Mouse (Mus musculus): ENCODE results near the gene Tmem211. TPM values are rescaled to one million over a fixed set of nuclear protein-coding genes. Genes with fewer than 3 reads are reported as not detected.
A peak's percentile ranks its signal among the peaks of the same experiment; 100 is the strongest.

Tmem211 gene
- not detected in 2 replicates for polyA plus RNA-seq (2011; ENCODE audit: insufficient read depth, insufficient read length, low replicate concordance, missing spikeins)

- H3K4me3 ChIP-seq (replicated peaks; ENCODE audit: control insufficient read depth, low read depth, low read length) = no peak within 1 kb of the TSS
- no peak for TF ChIP-seq POLR2A (IDR thresholded peaks at IDR 0.05; ENCODE audit: borderline replicate concordance, control insufficient read depth, low read depth, low read length)
- TF ChIP-seq CTCF (IDR thresholded peaks at IDR 0.05; ENCODE audit: control insufficient read depth, insufficient read depth, low read length) = peak; percentile 78
- no peak within 1 kb of the TSS for H3K27ac ChIP-seq (ENCODE audit: control insufficient read depth, insufficient read depth, low read depth, low read length, poor library complexity)
- H3K4me1 ChIP-seq (ENCODE audit: control insufficient read depth, insufficient read depth, low read length) = no peaks in the 10 kb centered on the region
- under 1% methylated on average over 13 of the region's 13 CpGs for WGBS
Measured at GRCm38 (mm10) chr5:113226632-113227102, at the start of gene Tmem211. Gene Tmem211, plus strand, starts transcription at chr5:113226909.

GRCm38 (mm10) chr5:113179451-113179842 lies 47.3 kb upstream of the Tmem211 start:
- WGBS = 56% methylated on average over 3 of the region's 9 CpGs
- Histone ChIP-seq H3K4me3 (replicated peaks; ENCODE audit: control insufficient read depth, low read depth, low read length) (no peak overlapping the region), H3K27ac (ENCODE audit: control insufficient read depth, insufficient read depth, low read depth, low read length, poor library complexity) (no peak overlapping the region), H3K4me1 (ENCODE audit: control insufficient read depth, insufficient read depth, low read length) (no peaks in the 10 kb centered on the region)
- TF ChIP-seq POLR2A (IDR thresholded peaks at IDR 0.05; ENCODE audit: borderline replicate concordance, control insufficient read depth, low read depth, low read length) (no peak), CTCF (IDR thresholded peaks at IDR 0.05; ENCODE audit: control insufficient read depth, insufficient read depth, low read length) (no peak)

- H3K4me3 ChIP-seq (replicated peaks; ENCODE audit: control insufficient read depth, low read depth, low read length) = peak overlapping the region; percentile 8
- no peak overlapping the region for H3K27ac ChIP-seq (ENCODE audit: control insufficient read depth, insufficient read depth, low read depth, low read length, poor library complexity)
- TF ChIP-seq POLR2A (IDR thresholded peaks at IDR 0.05; ENCODE audit: borderline replicate concordance, control insufficient read depth, low read depth, low read length) = no peak
- peak; percentile 79 for TF ChIP-seq CTCF (IDR thresholded peaks at IDR 0.05; ENCODE audit: control insufficient read depth, insufficient read depth, low read length)
- 8% methylated on average over 30 of the region's 30 CpGs for WGBS
- H3K4me1 ChIP-seq (ENCODE audit: control insufficient read depth, insufficient read depth, low read length) = no peaks in the 10 kb centered on the region
Measured at GRCm38 (mm10) chr5:113179843-113180682, 46.6 kb upstream of the Tmem211 start.

- no peak for TF ChIP-seq CTCF (IDR thresholded peaks at IDR 0.05; ENCODE audit: control insufficient read depth, insufficient read depth, low read length)
- no peak for TF ChIP-seq POLR2A (IDR thresholded peaks at IDR 0.05; ENCODE audit: borderline replicate concordance, control insufficient read depth, low read depth, low read length)
- Histone ChIP-seq H3K4me3 (replicated peaks; ENCODE audit: control insufficient read depth, low read depth, low read length) (no peak overlapping the region), H3K27ac (ENCODE audit: control insufficient read depth, insufficient read depth, low read depth, low read length, poor library complexity) (no peak overlapping the region), H3K4me1 (ENCODE audit: control insufficient read depth, insufficient read depth, low read length) (no peaks in the 10 kb centered on the region)
- 67% methylated on average over 15 of the region's 15 CpGs for WGBS
Measured at GRCm38 (mm10) chr5:113180755-113181154, 46.0 kb upstream of the Tmem211 start.

- H3K27ac ChIP-seq (ENCODE audit: control insufficient read depth, insufficient read depth, low read depth, low read length, poor library complexity) = no peak overlapping the region
Measured at GRCm38 (mm10) chr5:113181441-113181840, 45.3 kb upstream of the Tmem211 start.

GRCm38 (mm10) chr5:113190558-113190957 lies 36.2 kb upstream of the Tmem211 start:
- no peak overlapping the region for H3K4me3 ChIP-seq (replicated peaks; ENCODE audit: control insufficient read depth, low read depth, low read length)
- WGBS = 75% methylated on average over 14 of the region's 14 CpGs
- H3K4me1 ChIP-seq (ENCODE audit: control insufficient read depth, insufficient read depth, low read length) = no peaks in the 10 kb centered on the region; the same call in 1 of the 2 replicates
- no peak overlapping the region for H3K27ac ChIP-seq (ENCODE audit: control insufficient read depth, insufficient read depth, low read depth, low read length, poor library complexity)
- no peak for TF ChIP-seq POLR2A (IDR thresholded peaks at IDR 0.05; ENCODE audit: borderline replicate concordance, control insufficient read depth, low read depth, low read length)
- no peak for TF ChIP-seq CTCF (IDR thresholded peaks at IDR 0.05; ENCODE audit: control insufficient read depth, insufficient read depth, low read length)

More at GRCm38 (mm10) chr5:113181441-113181840, 45.3 kb upstream of the Tmem211 start:
- TF ChIP-seq CTCF (IDR thresholded peaks at IDR 0.05; ENCODE audit: control insufficient read depth, insufficient read depth, low read length) = no peak
- no peak for TF ChIP-seq POLR2A (IDR thresholded peaks at IDR 0.05; ENCODE audit: borderline replicate concordance, control insufficient read depth, low read depth, low read length)
- H3K4me3 ChIP-seq (replicated peaks; ENCODE audit: control insufficient read depth, low read depth, low read length) = no peak overlapping the region
- WGBS = 25% methylated on average over 6 of the region's 6 CpGs
- H3K4me1 ChIP-seq (ENCODE audit: control insufficient read depth, insufficient read depth, low read length) = no peaks in the 10 kb centered on the region

- no peaks in the 10 kb centered on the region; the same call in 1 of the 2 replicates for H3K4me1 ChIP-seq (ENCODE audit: control insufficient read depth, insufficient read depth, low read length)
Measured at GRCm38 (mm10) chr5:113191901-113192300, 34.8 kb upstream of the Tmem211 start.

GRCm38 (mm10) chr5:113193762-113194161 lies 32.9 kb upstream of the Tmem211 start:
- Histone ChIP-seq H3K27ac (ENCODE audit: control insufficient read depth, insufficient read depth, low read depth, low read length, poor library complexity) (no peak overlapping the region), H3K4me3 (replicated peaks; ENCODE audit: control insufficient read depth, low read depth, low read length) (no peak overlapping the region), H3K4me1 (ENCODE audit: control insufficient read depth, insufficient read depth, low read length) (no peaks in the 10 kb centered on the region; the same call in 1 of the 2 replicates)
- TF ChIP-seq POLR2A (IDR thresholded peaks at IDR 0.05; ENCODE audit: borderline replicate concordance, control insufficient read depth, low read depth, low read length) = no peak
- no peak for TF ChIP-seq CTCF (IDR thresholded peaks at IDR 0.05; ENCODE audit: control insufficient read depth, insufficient read depth, low read length)
- 89% methylated on average over 18 of the region's 18 CpGs for WGBS

More at GRCm38 (mm10) chr5:113191901-113192300, 34.8 kb upstream of the Tmem211 start:
- TF ChIP-seq POLR2A (IDR thresholded peaks at IDR 0.05; ENCODE audit: borderline replicate concordance, control insufficient read depth, low read depth, low read length) = no peak
- TF ChIP-seq CTCF (IDR thresholded peaks at IDR 0.05; ENCODE audit: control insufficient read depth, insufficient read depth, low read length) = no peak
- WGBS = 88% methylated on average over 14 of the region's 14 CpGs
- H3K27ac ChIP-seq (ENCODE audit: control insufficient read depth, insufficient read depth, low read depth, low read length, poor library complexity) = no peak overlapping the region
- no peak overlapping the region for H3K4me3 ChIP-seq (replicated peaks; ENCODE audit: control insufficient read depth, low read depth, low read length)
